Mouse (Mus musculus): Measurements from ENCODE around the gene Aspg. TPM values are rescaled to one million over a fixed set of nuclear protein-coding genes. Genes with fewer than 3 reads are reported as not detected.

The Aspg gene
- total and polyA plus RNA-seq, 2 experiments, result 162 to 612 TPM

GRCm38 (mm10) chr12:112086726-112087125 is 19.8 kb upstream of the Aspg start:
- Histone ChIP-seq H3K9ac (ENCODE audit: low read depth, low read length) (no peak overlapping the region), H3K4me3 (ENCODE audit: insufficient read depth, low read depth, low read length) (no peak overlapping the region), H3K27ac (replicated peaks; ENCODE audit: insufficient read depth, low read depth, low read length) (no peak overlapping the region), H3K36me3 (ENCODE audit: control insufficient read depth, insufficient read depth, low read length) (no peaks in the 10 kb centered on the region), H3K4me1 (ENCODE audit: control insufficient read depth, insufficient read depth, low read length) (no peaks in the 10 kb centered on the region), H3K27me3 (ENCODE audit: control insufficient read depth, insufficient read depth, low read length) (no peaks in the 10 kb centered on the region), H3K79me2 (ENCODE audit: control insufficient read depth, insufficient read depth, low read length) (no peaks in the 10 kb centered on the region)
- no peak for DNase-seq (ENCODE audit: extremely low read depth, low read depth, low spot score)
- 84% methylated on average over 6 of the region's 6 CpGs for WGBS
- TF ChIP-seq CTCF (IDR thresholded peaks at IDR 0.05; ENCODE audit: low read depth, low read length) (no peak), POLR2A (IDR thresholded peaks at IDR 0.05; ENCODE audit: extremely low read depth, insufficient read depth, low read length) (no peak)

DNA sequence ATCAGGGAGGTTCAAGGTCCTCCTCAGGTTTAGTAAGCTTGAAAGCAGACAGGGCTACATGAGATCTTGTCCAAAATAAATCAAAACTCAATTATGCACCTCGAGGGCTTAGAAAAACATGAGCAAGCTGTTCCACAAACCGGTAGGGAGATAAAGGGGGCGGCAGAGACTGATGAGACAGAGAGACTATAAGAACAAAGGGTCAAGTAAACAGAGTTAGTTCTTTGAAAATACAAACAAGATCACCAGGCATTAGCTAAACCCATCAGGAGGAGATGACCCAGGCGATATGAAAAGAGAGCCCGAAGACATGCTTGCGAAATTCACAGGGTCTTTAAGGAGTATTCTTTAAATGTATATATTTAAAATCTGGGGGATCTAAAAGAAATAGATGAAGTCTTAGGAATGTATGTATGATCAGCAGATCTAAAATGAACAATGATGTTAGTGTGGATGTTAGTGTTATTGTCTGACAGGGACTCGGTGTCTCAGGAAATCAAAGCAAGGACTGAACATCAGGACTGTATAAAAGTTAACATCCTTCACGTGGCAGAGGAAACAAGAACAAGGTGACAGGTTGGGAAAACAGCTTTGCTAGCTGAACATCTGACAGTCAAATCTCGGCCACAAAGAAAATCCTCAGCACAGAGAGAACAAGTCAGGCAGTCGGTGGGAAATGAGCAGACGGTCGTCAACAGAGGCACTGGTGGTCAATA is 17.7 kb upstream of the Aspg start:
- no peaks in the 10 kb centered on the region for H3K4me1 ChIP-seq (ENCODE audit: control insufficient read depth, insufficient read depth, low read length)
- H3K79me2 ChIP-seq (ENCODE audit: control insufficient read depth, insufficient read depth, low read length), result no peaks in the 10 kb centered on the region
- H3K4me3 ChIP-seq (ENCODE audit: insufficient read depth, low read depth, low read length), result no peak overlapping the region
- DNase-seq (ENCODE audit: extremely low read depth, low read depth, low spot score), result no peak
- WGBS, result 60% methylated on average over 12 of the region's 12 CpGs
- H3K9ac ChIP-seq (ENCODE audit: low read depth, low read length), result no peak overlapping the region
- no peak overlapping the region for H3K27ac ChIP-seq (replicated peaks; ENCODE audit: insufficient read depth, low read depth, low read length)
- no peak for TF ChIP-seq POLR2A (IDR thresholded peaks at IDR 0.05; ENCODE audit: extremely low read depth, insufficient read depth, low read length)
- TF ChIP-seq CTCF (IDR thresholded peaks at IDR 0.05; ENCODE audit: low read depth, low read length), result no peak
- no peaks in the 10 kb centered on the region for H3K36me3 ChIP-seq (ENCODE audit: control insufficient read depth, insufficient read depth, low read length)
- no peaks in the 10 kb centered on the region for H3K27me3 ChIP-seq (ENCODE audit: control insufficient read depth, insufficient read depth, low read length)

- Histone ChIP-seq H3K4me3 (ENCODE audit: insufficient read depth, low read depth, low read length) (no peak overlapping the region), H3K9ac (ENCODE audit: low read depth, low read length) (no peak overlapping the region), H3K27me3 (ENCODE audit: control insufficient read depth, insufficient read depth, low read length) (no peaks in the 10 kb centered on the region), H3K36me3 (ENCODE audit: control insufficient read depth, insufficient read depth, low read length) (no peaks in the 10 kb centered on the region), H3K4me1 (ENCODE audit: control insufficient read depth, insufficient read depth, low read length) (peaks cover 15% of the 10 kb centered on the region), H3K79me2 (ENCODE audit: control insufficient read depth, insufficient read depth, low read length) (no peaks in the 10 kb centered on the region), H3K27ac (replicated peaks; ENCODE audit: insufficient read depth, low read depth, low read length) (no peak overlapping the region)
- WGBS, result 6% methylated on average over 12 of the region's 12 CpGs
- TF ChIP-seq POLR2A (IDR thresholded peaks at IDR 0.05; ENCODE audit: extremely low read depth, insufficient read depth, low read length) (no peak), CTCF (IDR thresholded peaks at IDR 0.05; ENCODE audit: low read depth, low read length) (peak; percentile 88)
- DNase-seq (ENCODE audit: extremely low read depth, low read depth, low spot score), result peak; percentile 71
Measured at GRCm38 (mm10) chr12:112091054-112091453, 15.4 kb upstream of the Aspg start.

DNA sequence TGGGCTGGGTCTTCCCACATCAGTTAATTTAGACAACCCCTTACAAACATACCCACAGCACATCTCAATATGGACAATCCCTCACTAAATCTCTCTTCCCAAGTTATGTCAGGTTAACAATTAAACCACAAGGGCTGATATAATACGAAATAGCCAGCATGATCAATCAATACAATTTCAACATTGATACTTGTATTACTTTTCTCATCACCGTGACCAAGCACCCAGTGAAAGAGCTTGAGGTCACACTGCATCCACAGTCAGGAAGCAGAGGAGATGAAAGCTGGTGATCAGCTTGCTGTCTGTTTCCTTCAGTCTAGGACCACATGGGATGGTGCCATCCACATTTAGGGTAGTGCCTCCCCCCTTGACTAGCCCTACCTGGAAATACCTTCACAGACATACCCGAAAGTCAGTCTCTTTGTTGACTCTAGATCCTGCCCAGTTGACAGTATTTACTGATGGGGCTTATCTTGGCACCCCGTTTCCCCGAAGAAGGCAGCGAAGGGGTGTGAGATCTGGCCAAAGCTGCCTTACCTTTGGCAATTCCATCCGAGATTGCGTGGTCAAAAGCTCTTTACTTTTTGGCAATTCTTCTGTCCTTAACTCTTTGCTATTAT is 12.1 kb upstream of the Aspg start:
- TF ChIP-seq CTCF (IDR thresholded peaks at IDR 0.05; ENCODE audit: low read depth, low read length), result no peak
- no peak for TF ChIP-seq POLR2A (IDR thresholded peaks at IDR 0.05; ENCODE audit: extremely low read depth, insufficient read depth, low read length)
- H3K27me3 ChIP-seq (ENCODE audit: control insufficient read depth, insufficient read depth, low read length), result no peaks in the 10 kb centered on the region
- peaks cover 18% of the 10 kb centered on the region for H3K4me1 ChIP-seq (ENCODE audit: control insufficient read depth, insufficient read depth, low read length)
- peak; percentile 95 for DNase-seq (ENCODE audit: extremely low read depth, low read depth, low spot score)
- no peaks in the 10 kb centered on the region for H3K36me3 ChIP-seq (ENCODE audit: control insufficient read depth, insufficient read depth, low read length)
- WGBS, result 13% methylated on average over 8 of the region's 8 CpGs
- H3K4me3 ChIP-seq (ENCODE audit: insufficient read depth, low read depth, low read length), result no peak overlapping the region
- peak overlapping the region; percentile 95 for H3K27ac ChIP-seq (replicated peaks; ENCODE audit: insufficient read depth, low read depth, low read length)
- 0 out of 2 replicates have a peak overlapping the region, but pooled peaks have one; percentile 4 for H3K9ac ChIP-seq (ENCODE audit: low read depth, low read length)
- H3K79me2 ChIP-seq (ENCODE audit: control insufficient read depth, insufficient read depth, low read length), result no peaks in the 10 kb centered on the region

- no peaks in the 10 kb centered on the region for H3K36me3 ChIP-seq (ENCODE audit: control insufficient read depth, insufficient read depth, low read length)
- no peak for TF ChIP-seq CTCF (IDR thresholded peaks at IDR 0.05; ENCODE audit: low read depth, low read length)
- TF ChIP-seq POLR2A (IDR thresholded peaks at IDR 0.05; ENCODE audit: extremely low read depth, insufficient read depth, low read length), result no peak
- 12% methylated on average over 13 of the region's 13 CpGs for WGBS
- H3K9ac ChIP-seq (ENCODE audit: low read depth, low read length), result peak overlapping the region; percentile 32
- no peaks in the 10 kb centered on the region for H3K79me2 ChIP-seq (ENCODE audit: control insufficient read depth, insufficient read depth, low read length)
- H3K4me3 ChIP-seq (ENCODE audit: insufficient read depth, low read depth, low read length), result no peak overlapping the region
- DNase-seq (ENCODE audit: extremely low read depth, low read depth, low spot score), result peak; percentile 100
- no peaks in the 10 kb centered on the region for H3K27me3 ChIP-seq (ENCODE audit: control insufficient read depth, insufficient read depth, low read length)
- H3K4me1 ChIP-seq (ENCODE audit: control insufficient read depth, insufficient read depth, low read length), result peaks cover 19% of the 10 kb centered on the region
- peak overlapping the region; percentile 88 for H3K27ac ChIP-seq (replicated peaks; ENCODE audit: insufficient read depth, low read depth, low read length)
Measured at GRCm38 (mm10) chr12:112096051-112096732, 10.3 kb upstream of the Aspg start.

Data from liver, adult 2 months (tissue).